Mouse (Mus musculus) stomach, postnatal 0 days (tissue): ENCODE results near the gene Amt.
A peak's percentile ranks its signal among the peaks of the same experiment; 100 is the strongest.

Experiments
- CTCF ChIP-seq: IDR thresholded peaks from 2 replicates; pipeline ENCODE4 v1.5.1; 2016; ENCODE audit warnings: antibody characterized with exemption, low read depth, mild to moderate bottlenecking, moderate library complexity
- EP300 ChIP-seq: optimal IDR thresholded peaks from 2 replicates; pipeline ENCODE3; 2016; ENCODE audit warnings: antibody characterized with exemption

DNA sequence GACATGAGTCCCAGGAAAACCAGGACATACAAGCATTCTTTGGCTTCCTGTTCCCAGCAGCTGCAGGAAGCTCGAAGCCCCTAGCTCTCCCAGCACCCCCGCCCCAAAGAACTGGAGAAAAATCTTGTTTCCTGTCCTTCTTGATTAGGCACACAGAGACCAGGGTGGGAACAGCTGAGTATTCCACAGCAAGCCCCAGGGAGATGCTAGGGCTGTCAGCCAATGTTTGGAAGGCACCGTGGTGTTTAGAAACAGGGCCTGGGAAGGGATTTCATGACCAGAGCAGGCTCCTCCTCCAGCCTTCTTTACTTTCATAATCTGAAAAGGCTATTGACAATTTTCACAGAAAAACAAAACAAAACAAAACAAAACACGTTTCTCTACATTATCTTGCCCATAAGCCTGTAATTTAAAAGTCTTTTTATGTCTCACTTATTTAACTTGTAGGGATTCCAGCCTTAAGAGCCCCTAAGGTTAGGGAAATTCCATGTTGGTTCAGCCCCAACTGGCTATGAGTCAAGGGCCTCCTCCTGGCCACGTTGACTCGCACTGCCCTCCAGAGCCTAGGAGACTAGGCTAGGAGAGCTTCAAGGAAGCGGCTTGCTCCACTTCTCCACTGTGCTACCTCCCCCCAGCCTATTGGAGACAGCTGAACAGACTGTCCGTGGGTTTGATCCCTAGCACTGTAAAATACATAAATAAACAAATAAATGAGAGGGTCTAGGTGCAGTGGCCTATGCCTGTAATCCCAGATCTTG lies 16.4 kb upstream of the Amt start:
- TF ChIP-seq CTCF: peak; percentile 27
- no peak for TF ChIP-seq EP300
